Mouse (Mus musculus) stomach, postnatal 0 days (tissue): Measurements from ENCODE around the gene Tbl3. TPM values are rescaled to one million over a fixed set of nuclear protein-coding genes. Genes with fewer than 3 reads are reported as not detected.

Source experiments
- ATAC-seq: fragments of 200-750 bp; cut with Nextera tagmentation; 2 replicates; pipeline ENCODE4 v1.8.0; 2017; ENCODE audit not compliant: low FRiP score, low TSS enrichment
- DNase-seq: peaks from one replicate; pipeline ENCODE4 v3.0.0-alpha.2; 2016; ENCODE audit warnings: low spot score
- H3K27ac ChIP-seq: fragments of 300-500 bp; sonication (generic); replicated peaks from 2 replicates; pipeline ENCODE4 v1.5.1; 2014; ENCODE audit warnings: mild to moderate bottlenecking, control low read depth
- H3K27me3 ChIP-seq: fragments of 300-500 bp; sonication (generic); 2 replicates; pipeline ENCODE4 v1.6.1; 2014; ENCODE audit warnings: low read length; ENCODE audit not compliant: control insufficient read depth, insufficient read depth
- H3K36me3 ChIP-seq: fragments of 300-500 bp; sonication (generic); 2 replicates; pipeline ENCODE4 v1.6.1; 2014; ENCODE audit warnings: low read length, mixed read lengths; ENCODE audit not compliant: control insufficient read depth, insufficient read depth
- H3K4me1 ChIP-seq: fragments of 300-500 bp; sonication (generic); replicated peaks from 2 replicates; pipeline ENCODE4 v1.6.1; 2014; ENCODE audit warnings: antibody characterized with exemption; ENCODE audit not compliant: control insufficient read depth, insufficient read depth
- H3K4me2 ChIP-seq: fragments of 300-500 bp; sonication (generic); replicated peaks from 2 replicates; pipeline ENCODE4 v1.6.1; 2014; ENCODE audit warnings: low read depth, mild to moderate bottlenecking, control low read depth, moderate library complexity
- H3K4me3 ChIP-seq: fragments of 300-500 bp; sonication (generic); 2 replicates; pipeline ENCODE4 v1.5.1; 2014; ENCODE audit warnings: low read depth, low read length, control low read depth
- H3K9ac ChIP-seq: fragments of 300-500 bp; sonication (generic); 2 replicates; pipeline ENCODE4 v1.6.1; 2014; ENCODE audit warnings: mild to moderate bottlenecking, low read length, control low read depth, mixed read lengths
- H3K9me3 ChIP-seq: fragments of 300-500 bp; sonication (generic); 2 replicates; pipeline ENCODE4 v1.6.1; 2016; ENCODE audit warnings: low read length; ENCODE audit not compliant: control insufficient read depth
- CTCF ChIP-seq: IDR thresholded peaks from 2 replicates; pipeline ENCODE4 v1.5.1; 2016; ENCODE audit warnings: antibody characterized with exemption, low read depth, mild to moderate bottlenecking, moderate library complexity
- EP300 ChIP-seq: optimal IDR thresholded peaks from 2 replicates; pipeline ENCODE3; 2016; ENCODE audit warnings: antibody characterized with exemption
- WGBS: fragments of 180-500 bp; shearing (Covaris S2); extraction: QIAGEN DNeasy Blood & Tissue Kit; methylation state at CpG from one replicate; pipeline ENCODE4 v1.1.7; 2014; 5-methylcytosine and 5-hydroxymethylcytosine counted together
- polyA plus RNA-seq: library from polyadenylated mRNA; unstranded; fragments of >200 nt; fragmentation: Nextera tagmentation; extraction: Ambion mirVana; gene quantifications from 2 replicates; pipeline ENCODE4 v1.2.1, GENCODE M21; 2015

Gene Tbl3
- polyA plus RNA-seq, 1 experiment from 2014 or later = 33.7 TPM

GRCm38 (mm10) chr17:24730787-24731186 lies 23.3 kb upstream of the Tbl3 start:
- WGBS = 77% methylated on average over 14 of the region's 14 CpGs
- Histone ChIP-seq H3K4me3 (no peak overlapping the region), H3K36me3 (no peaks in the 10 kb centered on the region), H3K9me3 (no peaks in the 10 kb centered on the region), H3K27ac (no peak overlapping the region), H3K9ac (no peak overlapping the region), H3K4me2 (no peak overlapping the region), H3K27me3 (no peaks in the 10 kb centered on the region), H3K4me1 (peaks cover 2% of the 10 kb centered on the region; the same call in 1 of the 2 replicates)
- DNase-seq (no peak), ATAC-seq (no peak)
- TF ChIP-seq CTCF (no peak), EP300 (no peak)

GRCm38 (mm10) chr17:24729067-24729466 lies 21.6 kb upstream of the Tbl3 start:
- Histone ChIP-seq H3K9me3 (no peaks in the 10 kb centered on the region), H3K4me1 (no peaks in the 10 kb centered on the region), H3K36me3 (no peaks in the 10 kb centered on the region), H3K9ac (no peak overlapping the region), H3K4me3 (no peak overlapping the region), H3K27ac (no peak overlapping the region), H3K27me3 (no peaks in the 10 kb centered on the region), H3K4me2 (no peak overlapping the region)
- no peak for ATAC-seq
- DNase-seq = no peak
- 43% methylated on average over 6 of the region's 6 CpGs for WGBS
- TF ChIP-seq EP300 (no peak), CTCF (no peak)

- H3K4me2 ChIP-seq = no peak overlapping the region
- TF ChIP-seq CTCF = no peak
- no peak overlapping the region for H3K27ac ChIP-seq
- DNase-seq (no peak), ATAC-seq (no peak)
- no peaks in the 10 kb centered on the region for H3K4me1 ChIP-seq
- H3K9me3 ChIP-seq = no peaks in the 10 kb centered on the region
- no peak overlapping the region for H3K9ac ChIP-seq
- 71% methylated on average over 17 of the region's 17 CpGs for WGBS
- no peaks in the 10 kb centered on the region for H3K36me3 ChIP-seq
- no peaks in the 10 kb centered on the region for H3K27me3 ChIP-seq
- H3K4me3 ChIP-seq = no peak overlapping the region
Measured at GRCm38 (mm10) chr17:24728184-24728583, 20.7 kb upstream of the Tbl3 start.

GRCm38 (mm10) chr17:24727618-24728017 lies 20.2 kb upstream of the Tbl3 start, which contains the start of gene Rpl3l:
Rpl3l (plus strand) TSS chr17:24727820.
- Histone ChIP-seq H3K27me3 (no peaks in the 10 kb centered on the region), H3K4me3 (no peak within 1 kb of the TSS), H3K27ac (no peak within 1 kb of the TSS), H3K4me2 (no peak within 1 kb of the TSS), H3K36me3 (no peaks in the 10 kb centered on the region), H3K9me3 (no peaks in the 10 kb centered on the region), H3K9ac (no peak within 1 kb of the TSS), H3K4me1 (no peaks in the 10 kb centered on the region)
- TF ChIP-seq CTCF (no peak), EP300 (no peak)
- WGBS = 65% methylated on average over 2 of the region's 2 CpGs
- DNase-seq (no peak), ATAC-seq (no peak)

GRCm38 (mm10) chr17:24725637-24726390 lies 18.4 kb upstream of the Tbl3 start:
- no peaks in the 10 kb centered on the region for H3K9me3 ChIP-seq
- no peak for DNase-seq
- no peak for ATAC-seq
- no peak overlapping the region for H3K4me3 ChIP-seq
- no peak overlapping the region for H3K9ac ChIP-seq
- WGBS = 70% methylated on average over 3 of the region's 3 CpGs
- peaks cover 10% of the 10 kb centered on the region for H3K36me3 ChIP-seq
- H3K27ac ChIP-seq = no peak overlapping the region
- 0 out of 2 replicates have a peak, but pooled peaks cover 2% of the 10 kb centered on the region for H3K4me1 ChIP-seq
- no peak overlapping the region for H3K4me2 ChIP-seq
- TF ChIP-seq EP300 (no peak), CTCF (peak; percentile 28; the same call in 1 of the 2 replicates)
- no peaks in the 10 kb centered on the region for H3K27me3 ChIP-seq

GRCm38 (mm10) chr17:24724184-24724583 lies 16.7 kb upstream of the Tbl3 start, which contains the start of gene Ndufb10:
Ndufb10 (minus strand) TSS chr17:24724478.
- Histone ChIP-seq H3K27me3 (no peaks in the 10 kb centered on the region), H3K4me3 (peak within 1 kb of the TSS; percentile 58), H3K36me3 (peaks cover 10% of the 10 kb centered on the region), H3K27ac (peak within 1 kb of the TSS; percentile 73), H3K9me3 (no peaks in the 10 kb centered on the region), H3K9ac (peak within 1 kb of the TSS; percentile 64), H3K4me1 (0 out of 2 replicates have a peak, but pooled peaks cover 2% of the 10 kb centered on the region), H3K4me2 (peak within 1 kb of the TSS; percentile 69)
- WGBS = under 1% methylated on average over 30 of the region's 30 CpGs
- DNase-seq = peak; percentile 96
- peak; percentile 66 for ATAC-seq
- no peak for TF ChIP-seq EP300
- peak; percentile 99 for TF ChIP-seq CTCF
